Mouse (Mus musculus): ENCODE data around the gene Mdga1.

DNA sequence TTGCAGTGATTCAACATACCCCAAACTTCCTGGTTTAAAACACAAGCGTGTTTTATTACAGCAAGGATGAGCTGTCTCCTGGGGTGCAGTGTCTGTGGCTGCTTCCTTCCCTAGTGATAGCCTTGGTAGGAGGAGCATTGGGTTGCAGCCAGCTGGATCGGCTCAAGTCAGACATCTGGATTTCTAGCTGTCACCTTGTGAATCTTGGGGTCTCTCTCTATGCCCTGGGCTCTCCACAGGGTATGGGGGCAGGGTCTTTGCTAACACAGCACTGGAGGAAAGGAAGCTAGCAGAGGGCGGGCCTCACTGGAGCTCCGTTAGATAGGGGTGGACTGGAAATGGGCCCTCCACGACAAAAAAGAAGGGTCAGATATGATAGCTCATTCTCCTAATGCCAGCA, 57.2 kb downstream of the Mdga1 start:
- TF ChIP-seq CTCF (conservative IDR thresholded peaks at IDR 0.05; ENCODE audit: low read length) (no peak), POU5F1 (IDR thresholded peaks at IDR 0.05; ENCODE audit: borderline replicate concordance, low read length) (no peak)
